12 mouse cellular contexts compared by ENCODE assay signal in genomic region chr13:37114324-37114723, GRCm38 (mm10).
"Had no signal": no experiment of that assay in that cellular context is flagged by ENCODE, and none has a peak within 500 bp of the region (broad histone marks: within the 10 kb centered on the region; RNA-seq: fewer than 3 reads in every experiment).

No protein-coding gene starts in this region.

- H3K9me3 ChIP-seq: limb, embryonic 15.5 days; liver, embryonic 12.5 days; midbrain, embryonic 10.5 days; neural tube, embryonic 13.5 days had no signal

- DNase-seq: lung, embryonic 14.5 days; lung, postnatal 10 days; lung, postnatal 4 days; midbrain, embryonic 14.5 days; retina, postnatal 1 day; right cerebral cortex, postnatal 4 days; spleen, adult 18-20 months had no signal

- H3K4me2 ChIP-seq: limb, embryonic 15.5 days; liver, embryonic 12.5 days; lung, embryonic 14.5 days; neural tube, embryonic 13.5 days had no signal

- H3K9ac ChIP-seq: limb, embryonic 15.5 days; liver, embryonic 12.5 days; lung, embryonic 14.5 days; neural tube, embryonic 13.5 days had no signal

- H3K36me3 ChIP-seq: limb, embryonic 15.5 days; liver, embryonic 12.5 days; midbrain, embryonic 10.5 days; neural tube, embryonic 13.5 days had no signal

- H3K4me1 ChIP-seq: liver, embryonic 12.5 days; midbrain, embryonic 10.5 days; neural tube, embryonic 13.5 days had no signal

- H3K27ac ChIP-seq: kidney, postnatal 0 days; limb, embryonic 15.5 days; liver, embryonic 12.5 days; midbrain, embryonic 10.5 days; neural tube, embryonic 13.5 days had no signal

- H3K27me3 ChIP-seq: limb, embryonic 15.5 days; liver, embryonic 12.5 days; neural tube, embryonic 13.5 days had no signal

- H3K4me3 ChIP-seq: limb, embryonic 15.5 days; liver, embryonic 12.5 days; midbrain, embryonic 10.5 days; neural tube, embryonic 13.5 days had no signal

- ATAC-seq: liver, embryonic 12.5 days had no signal
